Mouse (Mus musculus): ENCODE results near the gene 1190007I07Rik. TPM values are rescaled to one million over a fixed set of nuclear protein-coding genes. Genes with fewer than 3 reads are reported as not detected.
A peak's percentile ranks its signal among the peaks of the same experiment; 100 is the strongest.

The 1190007I07Rik gene
- total RNA-seq (2021), result 10 to 100 TPM; 16.6 to 21.0 TPM
- long read RNA-seq, experiment 1, partial matches to known transcripts, result 2 of 10 reads
- long read RNA-seq, experiment 1, other reads (novel, unspliced or antisense), result 5 of 10 reads
- long read RNA-seq, experiment 2, transcript 1190007I07Rik-201 (3 exons, 716 nt), result major isoform, 5 of 12 reads
- long read RNA-seq, experiment 2, partial matches to known transcripts, result 0 of 12 reads
- long read RNA-seq, experiment 2, other reads (novel, unspliced or antisense), result 1 of 12 reads

DNA sequence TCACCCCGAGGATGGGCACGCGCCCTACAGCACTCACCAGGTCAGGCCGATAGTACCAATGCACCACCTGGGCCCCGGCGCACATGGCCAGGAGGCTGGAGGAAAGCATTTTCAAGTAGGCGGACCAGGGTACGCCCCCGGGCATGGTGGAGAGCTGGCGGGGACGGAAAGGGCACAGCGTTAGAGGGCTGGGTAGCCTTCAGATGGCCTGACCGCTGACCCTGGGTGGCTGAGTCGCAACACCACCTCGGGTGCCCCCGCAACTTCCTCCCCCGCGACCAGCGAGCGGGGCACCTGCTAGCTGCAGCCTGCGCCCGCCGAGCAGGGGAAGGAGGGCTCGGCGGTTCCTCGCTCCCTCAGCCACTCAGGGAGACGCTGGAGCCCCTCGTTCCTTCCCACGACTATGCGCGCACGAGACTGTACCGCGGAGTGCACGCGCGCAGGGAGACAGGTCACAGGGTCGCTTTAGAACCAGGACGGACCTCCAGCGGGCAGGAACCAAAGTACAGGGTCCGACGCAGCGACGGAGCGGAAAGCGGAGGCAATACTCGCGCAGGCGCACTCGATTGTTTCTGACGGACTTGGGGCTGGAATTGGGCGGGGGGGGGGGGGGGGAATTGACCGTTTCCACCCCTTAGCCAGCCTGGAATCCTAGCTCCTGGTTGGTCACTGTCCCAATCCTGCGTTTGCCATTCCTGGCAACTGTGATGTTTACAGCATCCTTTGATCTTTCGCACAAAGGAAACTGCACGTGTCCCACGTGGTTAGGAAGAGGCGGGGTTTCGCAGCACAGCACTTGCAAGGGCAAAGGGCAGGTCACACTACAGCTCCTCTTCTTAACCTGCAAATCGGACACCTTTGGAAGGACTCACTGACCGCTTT, at the start of gene 1190007I07Rik:
Gene 1190007I07Rik (minus strand): TSS at position 558 of the 882 bp plus-strand sequence.
- peak; percentile 84 to 87 for DNase-seq (ENCODE audit: extremely low spot score in 1 of 2, low spot score in 2 of 2)
- peak within 1 kb of the TSS; percentile 76 for H3K4me3 ChIP-seq
- peak; percentile 15; the same call in 1 of the 2 replicates for TF ChIP-seq CTCF (IDR thresholded peaks at IDR 0.05)
- intact Hi-C loops (cut with DNase I), result loop anchor here (10.0 kb wide), 1 partner anchor 978 kb away; the partner anchor contains the start of gene Gm10778
- H3K27ac ChIP-seq, result peak within 1 kb of the TSS; percentile 94

DNA sequence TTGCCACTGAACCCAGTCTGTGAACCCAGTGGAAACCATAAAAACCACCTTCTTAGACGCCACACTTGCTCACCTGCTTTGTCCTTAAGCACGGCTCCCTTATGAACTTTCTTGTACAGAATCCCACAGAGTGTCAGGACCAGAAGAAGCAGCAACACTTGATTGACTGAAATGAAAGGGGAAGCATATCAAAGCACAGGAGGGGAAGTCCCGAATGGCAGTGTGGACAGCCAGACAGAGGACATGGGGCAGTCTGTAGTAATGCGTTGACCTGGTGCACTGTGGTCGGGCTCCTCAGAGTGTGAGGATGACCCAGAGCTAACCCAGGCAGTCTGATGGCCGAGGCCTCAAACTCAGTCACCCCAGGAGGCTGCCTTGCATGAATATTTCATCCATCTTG, 47.2 kb upstream of the 1190007I07Rik start:
- Histone ChIP-seq H3K27ac (no peak overlapping the region), H3K4me3 (no peak overlapping the region)
- TF ChIP-seq CTCF (IDR thresholded peaks at IDR 0.05), result no peak
- intact Hi-C loops (cut with DNase I), result no loop called here
- DNase-seq (ENCODE audit: extremely low spot score in 1 of 2, low spot score in 2 of 2), result no peak

DNA sequence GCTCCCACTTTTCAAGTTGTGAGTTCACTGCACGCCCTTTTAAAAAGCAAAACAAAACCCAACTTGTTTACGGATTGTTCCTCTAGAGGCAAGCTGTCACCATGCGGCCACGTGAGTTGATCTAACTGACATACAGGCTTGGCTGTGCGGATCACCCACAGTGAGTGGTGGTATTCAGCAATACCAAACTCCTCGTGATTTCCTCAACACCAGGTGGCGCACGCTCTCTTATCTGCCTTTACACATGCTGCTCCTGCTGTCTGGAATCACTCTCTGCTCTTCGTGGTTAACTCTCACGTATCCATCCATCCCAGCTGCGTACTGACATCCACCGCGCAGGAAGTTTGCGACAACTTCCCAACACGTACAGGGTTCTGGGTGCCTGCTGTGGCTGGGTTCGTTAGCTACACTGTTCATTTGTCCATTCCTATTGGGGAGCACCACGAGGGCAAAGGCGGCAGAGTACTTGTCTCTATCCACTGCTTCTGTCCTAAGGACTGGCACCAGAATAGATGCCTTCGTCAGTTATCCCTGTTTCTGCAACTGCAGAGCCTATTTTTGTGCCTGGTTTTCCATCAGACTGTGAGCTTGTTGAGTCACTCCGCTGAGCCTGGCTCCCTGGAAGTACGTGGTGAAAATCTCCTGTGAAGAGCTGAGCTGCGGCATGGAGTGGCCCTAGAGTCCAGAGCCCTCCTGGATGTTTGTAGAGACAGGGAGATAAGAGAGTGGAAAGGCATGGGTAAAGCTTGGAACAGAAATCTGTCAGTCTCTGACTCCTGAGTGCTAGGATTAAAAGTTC, 43.6 kb upstream of the 1190007I07Rik start:
- intact Hi-C loops (cut with DNase I), result loop anchor here (1.0 to 5.0 kb wide), 2 partner anchors 97 to 631 kb away; no protein-coding TSS in a partner anchor

DNA sequence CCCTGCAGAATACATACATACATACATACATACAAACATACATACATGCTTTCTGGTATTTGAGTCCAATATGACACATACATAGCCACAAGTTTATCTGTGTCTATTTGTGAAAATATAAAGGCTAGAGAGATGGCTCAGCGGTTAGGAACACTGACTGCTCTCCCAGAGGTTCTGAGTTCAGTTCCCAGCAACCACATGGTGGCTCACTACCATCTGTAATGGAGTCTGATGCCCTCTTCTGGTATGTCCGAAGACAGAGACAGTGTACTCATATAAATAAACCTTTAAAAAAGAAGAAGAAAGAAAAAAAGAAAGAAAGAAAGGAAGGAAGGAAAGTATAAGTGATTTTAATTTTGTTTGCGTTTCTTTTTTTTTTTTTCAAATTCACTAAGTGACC, 42.9 kb upstream of the 1190007I07Rik start:
- H3K27ac ChIP-seq, result peak overlapping the region; percentile 72
- H3K4me3 ChIP-seq, result no peak overlapping the region
- intact Hi-C loops (cut with DNase I), result loop anchor here (1.0 to 5.0 kb wide), 2 partner anchors 97 to 631 kb away; no protein-coding TSS in a partner anchor
- DNase-seq (ENCODE audit: extremely low spot score in 1 of 2, low spot score in 2 of 2), result no peak
- TF ChIP-seq CTCF (IDR thresholded peaks at IDR 0.05), result no peak

More for the DNA sequence above, 43.6 kb upstream of the 1190007I07Rik start:
- H3K27ac ChIP-seq, result peak overlapping the region; percentile 72
- 0 out of 2 replicates have a peak overlapping the region, but pooled peaks have one; percentile 6 for H3K4me3 ChIP-seq
- DNase-seq (ENCODE audit: extremely low spot score in 1 of 2, low spot score in 2 of 2), result peak; percentile 85 to 86
- peak; percentile 71 for TF ChIP-seq CTCF (IDR thresholded peaks at IDR 0.05)

DNA sequence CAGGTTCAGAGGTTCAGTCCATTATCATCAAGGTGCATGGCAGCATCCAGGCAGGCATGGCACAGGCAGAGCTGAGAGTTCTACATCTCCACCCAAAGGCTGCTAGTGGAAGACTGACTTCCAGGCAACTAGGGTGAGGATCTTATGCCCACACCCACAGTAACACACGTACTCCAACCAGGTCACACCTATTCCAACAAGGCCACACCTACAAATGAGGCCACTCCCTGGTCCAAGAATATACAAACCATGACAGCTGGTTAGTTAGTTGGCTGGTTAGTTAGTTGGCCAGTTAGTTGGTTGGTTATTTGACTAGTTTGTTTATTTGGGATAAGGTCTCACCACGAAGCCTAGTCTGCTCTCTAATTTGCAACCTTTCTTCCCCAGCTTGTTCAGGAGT, 40.3 kb upstream of the 1190007I07Rik start:
- no peak for TF ChIP-seq CTCF (IDR thresholded peaks at IDR 0.05)
- intact Hi-C loops (cut with DNase I), result loop anchor here (2.0 kb wide), 2 partner anchors 24 to 36 kb away; no protein-coding TSS in a partner anchor
- no peak for DNase-seq (ENCODE audit: extremely low spot score in 1 of 2, low spot score in 2 of 2)
- Histone ChIP-seq H3K27ac (peak overlapping the region; percentile 93), H3K4me3 (no peak overlapping the region)

DNA sequence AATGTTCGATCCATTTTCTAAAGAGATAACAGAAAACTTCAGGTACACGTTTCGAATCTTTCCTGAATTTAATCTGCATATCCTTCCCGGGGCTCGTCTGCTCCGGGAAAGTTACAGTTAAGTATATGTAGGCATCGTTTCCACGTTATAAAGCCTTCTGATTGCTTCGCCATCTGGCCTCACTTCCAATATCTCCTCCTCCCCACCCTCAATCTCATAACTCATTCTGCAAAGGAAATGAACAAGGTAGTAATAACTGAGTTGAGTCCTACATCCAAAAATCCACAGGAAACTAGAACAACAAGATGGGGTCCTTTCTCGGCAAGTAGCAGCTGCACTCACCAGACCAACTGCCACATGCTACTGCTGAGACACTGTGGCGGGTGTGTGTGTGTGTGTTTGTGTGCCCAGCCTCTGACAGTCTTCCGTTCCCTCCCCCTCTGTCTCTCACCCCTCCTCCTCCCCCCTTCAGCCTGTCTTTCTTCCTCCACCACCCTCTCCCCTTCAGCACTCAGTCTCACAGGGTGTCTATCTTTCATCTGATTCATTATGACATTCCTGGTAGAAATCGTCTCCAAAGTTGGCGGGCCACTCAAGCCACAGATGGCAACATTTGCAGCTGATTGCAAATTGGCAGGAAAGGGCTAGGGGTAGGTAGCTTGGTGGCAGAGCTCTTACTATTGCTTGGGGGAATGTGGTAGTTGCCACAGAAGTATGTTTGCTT, 39.4 kb upstream of the 1190007I07Rik start:
- intact Hi-C loops (cut with DNase I), result loop anchor here (1.0 to 2.0 kb wide), 3 partner anchors 19 to 36 kb away; no protein-coding TSS in a partner anchor
- no peak overlapping the region for H3K4me3 ChIP-seq
- peak in 1 of 2 experiments; percentile 56 for DNase-seq (ENCODE audit: extremely low spot score in 1 of 2, low spot score in 2 of 2)
- H3K27ac ChIP-seq, result peak overlapping the region; percentile 93
- TF ChIP-seq CTCF (IDR thresholded peaks at IDR 0.05), result no peak

DNA sequence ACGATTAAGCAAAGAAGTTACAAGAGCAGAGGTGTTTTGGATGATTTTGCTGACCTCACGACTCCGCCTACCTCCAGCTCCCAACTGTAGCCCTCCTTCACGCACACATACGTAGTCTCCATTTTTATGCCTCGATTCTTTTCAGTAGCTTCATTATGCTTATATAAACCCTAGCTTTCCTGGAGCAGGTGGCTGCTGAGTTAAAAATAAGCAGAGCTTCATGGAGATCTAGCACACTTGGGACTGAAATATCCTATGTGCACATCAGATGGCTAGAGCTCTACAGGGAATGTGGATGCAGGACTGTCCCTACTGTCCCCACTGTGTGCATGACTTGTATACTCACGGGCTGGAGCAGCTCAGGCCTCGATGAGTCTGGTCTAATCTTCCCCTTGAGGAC, 38.8 kb upstream of the 1190007I07Rik start:
- intact Hi-C loops (cut with DNase I), result loop anchor here (1.0 to 2.0 kb wide), 3 partner anchors 19 to 37 kb away; no protein-coding TSS in a partner anchor
- Histone ChIP-seq H3K4me3 (no peak overlapping the region), H3K27ac (peak overlapping the region; percentile 93)
- TF ChIP-seq CTCF (IDR thresholded peaks at IDR 0.05), result no peak
- peak; percentile 40 to 52 for DNase-seq (ENCODE audit: extremely low spot score in 1 of 2, low spot score in 2 of 2)

DNA sequence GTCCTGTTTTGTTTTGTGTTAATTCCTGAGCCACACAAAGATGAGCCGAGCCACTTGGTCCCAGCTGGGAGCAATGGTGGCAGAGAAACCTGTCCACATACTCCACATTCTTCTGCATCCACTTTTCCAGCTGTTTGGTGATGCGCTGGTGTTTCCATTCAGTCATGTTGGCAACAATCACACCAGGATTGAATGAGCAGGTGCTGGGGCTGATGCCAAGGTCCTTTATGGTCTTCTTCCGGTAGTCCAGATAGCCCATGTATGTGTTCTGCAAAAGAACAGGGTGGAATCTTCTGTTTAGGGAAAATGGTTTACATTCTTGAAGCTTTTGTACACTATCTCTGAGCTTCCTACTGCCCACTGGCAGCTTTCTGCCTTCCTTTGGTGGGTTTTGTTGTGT, 31.6 kb upstream of the 1190007I07Rik start:
- TF ChIP-seq CTCF (IDR thresholded peaks at IDR 0.05), result no peak
- no peak for DNase-seq (ENCODE audit: extremely low spot score in 1 of 2, low spot score in 2 of 2)
- intact Hi-C loops (cut with DNase I), result no loop called here
- Histone ChIP-seq H3K27ac (no peak overlapping the region), H3K4me3 (no peak overlapping the region)

DNA sequence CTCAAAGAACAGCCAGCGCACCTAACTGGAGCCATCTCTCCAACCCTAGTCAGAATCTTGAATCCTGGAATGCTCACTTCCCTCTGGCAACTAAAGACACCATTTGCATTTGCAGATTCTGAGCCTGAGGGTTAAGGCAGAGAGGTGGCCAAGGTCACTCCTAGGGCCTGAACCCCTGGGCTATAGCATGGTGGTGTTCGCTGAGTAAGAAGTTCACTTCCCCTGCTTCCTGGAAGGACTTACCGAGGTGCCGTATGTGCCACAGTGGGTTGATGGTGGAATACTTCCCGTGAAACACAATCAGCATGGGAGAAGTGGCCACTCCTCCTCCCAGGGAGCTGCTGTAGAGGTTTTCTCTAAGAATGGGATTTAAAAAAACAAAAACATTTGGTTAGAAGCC, 29.6 kb upstream of the 1190007I07Rik start:
- H3K4me3 ChIP-seq, result no peak overlapping the region
- intact Hi-C loops (cut with DNase I), result no loop called here
- DNase-seq (ENCODE audit: extremely low spot score in 1 of 2, low spot score in 2 of 2), result no peak
- no peak overlapping the region for H3K27ac ChIP-seq
- TF ChIP-seq CTCF (IDR thresholded peaks at IDR 0.05), result no peak

DNA sequence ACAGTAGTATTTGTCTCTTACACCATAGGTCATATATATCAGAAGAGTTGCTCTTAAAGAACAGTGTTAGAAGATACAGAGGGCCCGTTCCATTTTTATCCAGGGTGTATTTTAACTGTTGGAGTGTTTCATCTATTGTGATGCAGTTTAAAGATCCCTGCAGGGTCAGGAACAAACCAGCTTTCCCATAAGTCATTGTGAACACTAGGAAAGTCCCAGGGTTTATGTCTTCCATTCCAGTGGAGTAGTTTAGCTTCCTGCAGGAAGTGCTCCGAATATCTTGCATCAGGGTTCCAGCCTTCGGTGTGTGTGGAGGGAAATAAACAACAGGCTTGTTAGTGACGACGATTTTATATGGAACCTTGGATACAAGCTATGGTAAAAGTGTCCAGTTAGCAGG, 28.2 kb upstream of the 1190007I07Rik start:
- Histone ChIP-seq H3K27ac (no peak overlapping the region), H3K4me3 (no peak overlapping the region)
- no peak for DNase-seq (ENCODE audit: extremely low spot score in 1 of 2, low spot score in 2 of 2)
- TF ChIP-seq CTCF (IDR thresholded peaks at IDR 0.05), result no peak
- intact Hi-C loops (cut with DNase I), result no loop called here
